Mouse (Mus musculus) kidney, postnatal 0 days (tissue): ENCODE results near the gene Prss30. TPM values are rescaled to one million over a fixed set of nuclear protein-coding genes. Genes with fewer than 3 reads are reported as not detected.
A peak's percentile ranks its signal among the peaks of the same experiment; 100 is the strongest.

Experiments used
- ATAC-seq: fragments of 200-750 bp; cut with Nextera tagmentation; replicated peaks from 2 replicates; pipeline ENCODE4 v1.8.0; 2017; ENCODE audit warnings: low read depth, moderate number of reproducible peaks, moderate TSS enrichment, moderate library complexity; ENCODE audit not compliant: low FRiP score
- DNase-seq: peaks from one replicate; pipeline ENCODE4 v3.0.0-alpha.2; 2016; ENCODE audit warnings: low spot score
- H3K27ac ChIP-seq: fragments of 300-500 bp; sonication (generic); 2 replicates; pipeline ENCODE4 v1.5.1; 2014; ENCODE audit warnings: mild to moderate bottlenecking
- H3K27me3 ChIP-seq: fragments of 300-500 bp; sonication (generic); 2 replicates; pipeline ENCODE4 v1.6.1; 2014; ENCODE audit warnings: low read length, mixed read lengths; ENCODE audit not compliant: insufficient read depth
- H3K36me3 ChIP-seq: fragments of 300-500 bp; sonication (generic); 2 replicates; pipeline ENCODE4 v1.6.1; 2014; ENCODE audit warnings: low read length, mixed read lengths; ENCODE audit not compliant: insufficient read depth
- H3K4me1 ChIP-seq: fragments of 300-500 bp; sonication (generic); replicated peaks from 2 replicates; pipeline ENCODE4 v1.6.1; 2014; ENCODE audit warnings: antibody characterized with exemption, low read length, mixed read lengths; ENCODE audit not compliant: insufficient read depth
- H3K4me2 ChIP-seq: fragments of 300-500 bp; sonication (generic); 2 replicates; pipeline ENCODE4 v1.6.1; 2014; ENCODE audit warnings: mild to moderate bottlenecking, low read length, moderate library complexity, mixed read lengths
- H3K4me3 ChIP-seq: fragments of 300-500 bp; sonication (generic); replicated peaks from 2 replicates; pipeline ENCODE4 v1.5.1; 2014; ENCODE audit warnings: low read depth, low read length
- H3K9ac ChIP-seq: fragments of 300-500 bp; sonication (generic); 2 replicates; pipeline ENCODE4 v1.6.1; 2014; ENCODE audit warnings: low read depth, low read length
- H3K9me3 ChIP-seq: fragments of 300-500 bp; sonication (generic); replicated peaks from 2 replicates; pipeline ENCODE4 v1.6.1; 2016; ENCODE audit warnings: low read length, inconsistent platforms, mixed read lengths
- CTCF ChIP-seq: IDR thresholded peaks from 2 replicates; pipeline ENCODE4 v1.5.1; 2016; ENCODE audit warnings: antibody characterized with exemption, low read depth, mild to moderate bottlenecking, moderate library complexity
- WGBS: fragments of 180-500 bp; shearing (Covaris S2); extraction: QIAGEN DNeasy Blood & Tissue Kit; methylation state at CpG from one replicate; pipeline ENCODE4 v1.1.7; 2014; 5-methylcytosine and 5-hydroxymethylcytosine counted together
- polyA plus RNA-seq: library from polyadenylated mRNA; unstranded; fragments of >200 nt; fragmentation: Nextera tagmentation; extraction: Ambion mirVana; gene quantifications from 2 replicates; pipeline ENCODE4 v1.2.1, GENCODE M21; 2015

Prss30 gene
- polyA plus RNA-seq, result 0.18 and 0.25 TPM in 2 replicates

GRCm38 (mm10) chr17:23980297-23980909 is at the start of gene Prss30:
TSS of gene Prss30 (minus strand) at chr17:23980566.
- no peak for TF ChIP-seq CTCF
- H3K27me3 ChIP-seq, result no peaks in the 10 kb centered on the region
- H3K9ac ChIP-seq, result no peak within 1 kb of the TSS
- WGBS, result 60% methylated on average over 10 of the region's 10 CpGs
- ATAC-seq (no peak), DNase-seq (no peak)
- no peak within 1 kb of the TSS for H3K4me3 ChIP-seq
- H3K36me3 ChIP-seq, result no peaks in the 10 kb centered on the region
- H3K4me1 ChIP-seq, result no peaks in the 10 kb centered on the region
- no peaks in the 10 kb centered on the region for H3K9me3 ChIP-seq
- H3K27ac ChIP-seq, result 0 out of 2 replicates have a peak within 1 kb of the TSS, but pooled peaks have one; percentile 0
- H3K4me2 ChIP-seq, result no peak within 1 kb of the TSS

- no peaks in the 10 kb centered on the region for H3K27me3 ChIP-seq
- no peaks in the 10 kb centered on the region for H3K4me1 ChIP-seq
- no peak overlapping the region for H3K4me2 ChIP-seq
- H3K9ac ChIP-seq, result no peak overlapping the region
- no peak for DNase-seq
- no peaks in the 10 kb centered on the region for H3K9me3 ChIP-seq
- no peak for TF ChIP-seq CTCF
- ATAC-seq, result no peak
- no peak overlapping the region for H3K27ac ChIP-seq
- H3K36me3 ChIP-seq, result no peaks in the 10 kb centered on the region
- no peak overlapping the region for H3K4me3 ChIP-seq
- WGBS, result 75% methylated on average over 7 of the region's 7 CpGs
Measured at GRCm38 (mm10) chr17:24029477-24029876, 49.1 kb upstream of the Prss30 start.

- no peak overlapping the region for H3K4me2 ChIP-seq
- no peak overlapping the region for H3K27ac ChIP-seq
- H3K4me3 ChIP-seq, result no peak overlapping the region
- 60% methylated on average over 5 of the region's 5 CpGs for WGBS
- no peaks in the 10 kb centered on the region for H3K27me3 ChIP-seq
- DNase-seq (no peak), ATAC-seq (no peak)
- no peaks in the 10 kb centered on the region for H3K36me3 ChIP-seq
- no peaks in the 10 kb centered on the region for H3K4me1 ChIP-seq
- no peak overlapping the region for H3K9ac ChIP-seq
- H3K9me3 ChIP-seq, result no peaks in the 10 kb centered on the region
- TF ChIP-seq CTCF, result no peak
Measured at GRCm38 (mm10) chr17:24021375-24022199, 41.2 kb upstream of the Prss30 start.

- no peak overlapping the region for H3K4me3 ChIP-seq
- DNase-seq (no peak), ATAC-seq (no peak)
- WGBS, result 61% methylated on average over 6 of the region's 6 CpGs
- H3K9ac ChIP-seq, result no peak overlapping the region
- H3K9me3 ChIP-seq, result no peaks in the 10 kb centered on the region
- no peaks in the 10 kb centered on the region for H3K27me3 ChIP-seq
- no peaks in the 10 kb centered on the region for H3K4me1 ChIP-seq
- H3K4me2 ChIP-seq, result no peak overlapping the region
- H3K27ac ChIP-seq, result no peak overlapping the region
- no peak for TF ChIP-seq CTCF
- no peaks in the 10 kb centered on the region for H3K36me3 ChIP-seq
Measured at GRCm38 (mm10) chr17:24020696-24021095, 40.3 kb upstream of the Prss30 start.

- H3K4me2 ChIP-seq, result no peak overlapping the region
- H3K27me3 ChIP-seq, result no peaks in the 10 kb centered on the region
- H3K27ac ChIP-seq, result no peak overlapping the region
- H3K9ac ChIP-seq, result no peak overlapping the region
- H3K9me3 ChIP-seq, result no peaks in the 10 kb centered on the region
- ATAC-seq, result no peak
- no peak overlapping the region for H3K4me3 ChIP-seq
- WGBS, result 37% methylated on average over 14 of the region's 14 CpGs
- H3K36me3 ChIP-seq, result no peaks in the 10 kb centered on the region
- TF ChIP-seq CTCF, result peak; percentile 63
- peak; percentile 8 for DNase-seq
- H3K4me1 ChIP-seq, result no peaks in the 10 kb centered on the region
Measured at GRCm38 (mm10) chr17:24015727-24016126, 35.4 kb upstream of the Prss30 start.

GRCm38 (mm10) chr17:24014433-24014965 is 34.1 kb upstream of the Prss30 start:
- Histone ChIP-seq H3K4me3 (no peak overlapping the region), H3K4me2 (no peak overlapping the region), H3K4me1 (no peaks in the 10 kb centered on the region), H3K36me3 (no peaks in the 10 kb centered on the region), H3K27me3 (no peaks in the 10 kb centered on the region), H3K9me3 (no peaks in the 10 kb centered on the region), H3K9ac (no peak overlapping the region), H3K27ac (no peak overlapping the region)
- ATAC-seq (no peak), DNase-seq (no peak)
- 87% methylated on average over 5 of the region's 5 CpGs for WGBS
- TF ChIP-seq CTCF, result no peak
